8 mouse cellular contexts compared by ENCODE assay signal in the genomic region with DNA sequence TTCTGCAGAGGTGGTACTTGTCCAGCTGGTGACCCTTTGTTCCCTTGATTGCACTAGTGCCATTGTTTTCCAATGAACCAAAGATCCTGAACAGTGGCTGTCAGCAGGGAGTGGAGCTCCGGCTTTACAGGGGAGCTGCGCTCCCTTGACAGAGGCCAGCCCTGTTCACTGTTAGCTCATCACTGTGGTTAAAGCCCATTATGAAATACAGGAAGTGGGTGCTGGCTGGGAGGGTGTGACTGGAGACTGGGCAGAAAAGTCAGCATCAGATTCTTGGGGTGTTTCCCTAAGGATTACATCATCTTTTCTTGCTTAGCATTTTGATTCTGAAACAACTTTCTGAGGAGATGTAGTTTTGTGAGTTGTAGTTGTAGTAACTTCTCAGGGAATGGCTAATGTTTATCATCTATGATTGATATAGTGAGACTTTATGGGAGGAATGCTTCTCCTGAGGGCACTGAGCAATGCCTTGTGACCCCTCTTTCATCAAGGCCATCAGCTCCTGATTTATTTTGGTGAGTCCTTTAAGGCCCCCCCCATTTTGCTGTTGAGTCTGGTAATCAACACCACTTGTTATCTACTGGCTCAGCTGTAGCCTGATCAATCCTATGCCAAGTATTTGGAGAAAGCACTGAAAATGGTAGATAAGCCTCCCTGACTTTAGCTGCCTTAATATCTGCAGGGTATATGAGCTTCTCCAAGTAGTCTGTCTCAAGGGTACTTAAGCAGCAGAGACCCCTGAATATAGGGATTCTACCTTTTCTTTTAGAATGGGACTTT. TPM values are rescaled to one million over a fixed set of nuclear protein-coding genes. Genes with fewer than 3 reads are reported as not detected.
A peak's percentile ranks its signal among the peaks of the same experiment; 100 is the strongest.
DNase-seq lines count a peak whose midpoint lies in the region; ATAC-seq lines count a peak whose summit lies in the region.

No protein-coding gene starts in this region.

- WGBS in intestine, embryonic 15.5 days, result 29% methylated on average over 2 of the region's 2 CpGs
- 43% methylated on average over 2 of the region's 2 CpGs for WGBS in kidney, embryonic 15.5 days

- H3K36me3 ChIP-seq in intestine, embryonic 15.5 days, result no peaks in the 10 kb centered on the region
- H3K36me3 ChIP-seq in kidney, embryonic 15.5 days, result peaks cover 28% of the 10 kb centered on the region; the same call in 1 of the 2 replicates

- DNase-seq in embryo, embryonic 10 days (ENCODE audit: low spot score), result peak; percentile 32
- DNase-seq in embryo, embryonic 10.5 days (ENCODE audit: low spot score), result no peak
- DNase-seq in adrenal gland, postnatal 36 days, result peak; percentile 22 to 32
- DNase-seq in layer of hippocampus, adult 18-20 months (ENCODE audit: low spot score in 2 of 2), result no peak
- no peak for DNase-seq in kidney, adult 9 months

- no peaks in the 10 kb centered on the region for H3K4me1 ChIP-seq in intestine, embryonic 15.5 days (replicated peaks)
- H3K4me1 ChIP-seq in kidney, embryonic 15.5 days, result no peaks in the 10 kb centered on the region

- ATAC-seq in intestine, embryonic 15.5 days, result peak; percentile 49; the same call in 1 of the 2 replicates
- peak; percentile 94 for ATAC-seq in megakaryocyte progenitor cell, adult 5-6 weeks (replicated peaks; ENCODE audit: poor library complexity)
- ATAC-seq in kidney, embryonic 15.5 days (replicated peaks; ENCODE audit: low FRiP score), result no peak

- no peak overlapping the region for H3K27ac ChIP-seq in intestine, embryonic 15.5 days
- no peak overlapping the region for H3K27ac ChIP-seq in kidney, embryonic 15.5 days

- H3K4me3 ChIP-seq in intestine, embryonic 15.5 days (replicated peaks), result no peak overlapping the region
- H3K4me3 ChIP-seq in kidney, embryonic 15.5 days (replicated peaks), result no peak overlapping the region

- H3K9ac ChIP-seq in intestine, embryonic 15.5 days, result no peak overlapping the region
- H3K9ac ChIP-seq in kidney, embryonic 15.5 days, result no peak overlapping the region

- no peaks in the 10 kb centered on the region for H3K9me3 ChIP-seq in intestine, embryonic 15.5 days
- no peaks in the 10 kb centered on the region for H3K9me3 ChIP-seq in kidney, embryonic 15.5 days (replicated peaks)

- H3K4me2 ChIP-seq in intestine, embryonic 15.5 days (replicated peaks), result no peak overlapping the region
- no peak overlapping the region for H3K4me2 ChIP-seq in kidney, embryonic 15.5 days

- H3K27me3 ChIP-seq in intestine, embryonic 15.5 days (replicated peaks), result no peaks in the 10 kb centered on the region
- no peaks in the 10 kb centered on the region for H3K27me3 ChIP-seq in kidney, embryonic 15.5 days

RNA-seq across cellular contexts. Expression of gene Arntl2, which starts 19.1 kb away (rescaled TPM):
- total RNA-seq in adrenal gland, postnatal 36 days (2021), result 1 to 10 TPM; 1.7 to 2.7 TPM
- polyA plus RNA-seq in intestine, embryonic 15.5 days (2015; fragmentation: Nextera tagmentation; extraction: Ambion mirVana), result 2.8 and 3.8 TPM in 2 replicates
- total RNA-seq in megakaryocyte progenitor cell, adult 5-6 weeks (2015), result not detected in 2 replicates
- not detected in 2 replicates for total RNA-seq in megakaryocyte progenitor cell, adult 5-6 weeks (2017)
- total RNA-seq in layer of hippocampus, adult 18-20 months (2021), result 1 to 10 TPM; 6.0 to 8.1 TPM
- polyA plus RNA-seq in kidney, embryonic 15.5 days (2015; fragmentation: Nextera tagmentation; extraction: Ambion mirVana), result 2.3 and 4.2 TPM in 2 replicates

RNA-seq across cellular contexts. Expression of gene Stk38l, which starts 52.0 kb away (rescaled TPM):
- total RNA-seq in adrenal gland, postnatal 36 days (2021), result 10 to 100 TPM; 17.7 to 22.4 TPM
- 18.0 and 18.8 TPM in 2 replicates for polyA plus RNA-seq in intestine, embryonic 15.5 days (2015; fragmentation: Nextera tagmentation; extraction: Ambion mirVana)
- 2.5 and 3.0 TPM in 2 replicates for total RNA-seq in megakaryocyte progenitor cell, adult 5-6 weeks (2015)
- 2.3 and 2.4 TPM in 2 replicates for total RNA-seq in megakaryocyte progenitor cell, adult 5-6 weeks (2017)
- total RNA-seq in layer of hippocampus, adult 18-20 months (2021), result 10 to 100 TPM; 22.4 to 24.5 TPM
- polyA plus RNA-seq in kidney, embryonic 15.5 days (2015; fragmentation: Nextera tagmentation; extraction: Ambion mirVana), result 14.7 and 16.0 TPM in 2 replicates

Comparison
In these comparisons a context has a peak if more than half of its experiments do, and no peak if none do; other contexts are left out.
1. DNase-seq: peak in embryo, embryonic 10 days (single experiment) and adrenal gland, postnatal 36 days (2 of 2); none in embryo, embryonic 10.5 days (single experiment), layer of hippocampus, adult 18-20 months (0 of 2) and kidney, adult 9 months (single experiment).
2. RNA of gene Stk38l, which starts 52.0 kb away (total RNA-seq): 22.4 to 24.5 TPM in layer of hippocampus, adult 18-20 months and 17.7 to 22.4 TPM in adrenal gland, postnatal 36 days; 2.3 to 3.0 TPM in megakaryocyte progenitor cell, adult 5-6 weeks; every median in the first group is over 4 times any median in the second.